Mouse (Mus musculus) embryo, embryonic 11.5 days (tissue): ENCODE data around the gene Cdk8.

Experiments
- DNase-seq: peaks from one replicate; pipeline ENCODE4 v3.0.0-alpha.2; 2012; ENCODE audit warnings: low read depth, low spot score

Gene Cdk8

DNA sequence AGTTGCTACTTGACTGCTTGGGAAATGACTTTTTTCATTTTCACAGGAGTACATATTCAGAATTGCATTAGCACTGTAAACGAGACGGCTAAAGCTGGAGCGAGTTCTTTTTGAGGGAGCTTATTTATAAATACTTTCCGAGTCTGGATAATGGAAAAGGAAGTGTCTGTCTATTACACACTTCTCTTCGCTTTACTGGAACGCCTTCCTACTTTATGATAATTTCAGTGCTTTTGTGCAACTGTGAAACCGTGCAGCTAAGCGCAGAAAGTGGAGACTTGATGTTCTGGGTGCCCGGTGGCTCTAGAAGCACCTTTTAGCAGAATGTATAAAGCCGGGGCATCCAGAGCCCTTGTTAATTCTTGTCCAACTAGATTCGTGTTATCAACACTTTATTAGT is 1.8 kb downstream of the Cdk8 start:
- DNase-seq: no peak

DNA sequence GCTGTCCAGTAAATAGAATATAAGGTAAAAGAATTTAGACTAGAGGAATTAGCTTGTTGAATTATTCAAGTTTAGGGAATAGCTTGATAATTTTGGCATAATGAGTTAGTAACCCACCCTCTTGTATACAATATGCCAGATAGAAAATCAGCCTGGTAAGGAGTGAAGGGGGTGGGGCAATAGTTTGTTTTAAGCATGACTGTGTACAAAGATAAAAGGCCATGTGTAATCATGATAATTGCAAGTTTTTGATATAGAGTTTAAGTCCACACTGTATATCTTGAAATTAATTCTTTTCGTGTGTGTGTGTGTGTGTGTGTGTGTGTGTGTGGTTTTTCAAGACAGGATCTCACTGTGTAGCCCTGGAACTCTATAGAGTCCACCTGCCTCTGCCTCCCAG is 3.3 kb downstream of the Cdk8 start:
- DNase-seq: no peak

DNA sequence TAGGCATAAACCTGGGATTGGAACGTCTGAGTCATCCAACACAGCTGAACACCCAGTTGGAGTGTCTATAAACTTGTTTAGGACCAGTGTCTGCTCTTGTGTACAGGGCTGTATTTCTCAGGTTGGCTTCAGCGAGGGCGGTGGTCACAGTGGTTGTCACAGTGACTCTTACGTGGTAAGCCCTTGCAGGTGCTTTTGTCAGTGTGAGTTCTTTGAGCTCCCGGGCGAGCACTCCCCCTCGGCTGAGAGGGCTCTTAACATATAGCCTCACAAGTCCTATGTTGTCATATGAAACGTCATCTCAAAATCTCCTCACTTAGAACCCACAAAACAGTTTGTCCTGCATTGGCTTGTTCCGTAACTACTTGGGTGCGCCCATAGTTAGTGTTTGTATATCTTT is 7.2 kb downstream of the Cdk8 start:
- no peak for DNase-seq

DNA sequence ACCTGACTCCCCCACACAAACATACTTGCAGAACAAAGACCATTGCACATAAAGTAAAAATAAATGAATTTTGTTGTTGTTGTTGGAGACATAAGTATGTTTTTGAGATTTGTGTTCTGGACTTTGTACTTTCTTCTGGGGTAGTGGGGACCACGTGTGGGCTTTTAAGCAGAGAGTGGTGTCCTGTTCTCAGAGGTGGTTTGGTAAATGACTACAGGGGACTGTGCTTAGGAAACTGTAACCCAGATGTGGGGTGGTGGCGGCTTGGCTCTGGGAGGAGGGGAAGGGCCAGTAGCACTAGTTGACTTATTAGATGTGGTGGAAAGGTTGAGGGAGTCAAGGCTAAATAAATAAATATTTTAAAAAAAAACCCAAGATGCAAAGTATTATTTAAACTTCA is 9.7 kb downstream of the Cdk8 start:
- no peak for DNase-seq

DNA sequence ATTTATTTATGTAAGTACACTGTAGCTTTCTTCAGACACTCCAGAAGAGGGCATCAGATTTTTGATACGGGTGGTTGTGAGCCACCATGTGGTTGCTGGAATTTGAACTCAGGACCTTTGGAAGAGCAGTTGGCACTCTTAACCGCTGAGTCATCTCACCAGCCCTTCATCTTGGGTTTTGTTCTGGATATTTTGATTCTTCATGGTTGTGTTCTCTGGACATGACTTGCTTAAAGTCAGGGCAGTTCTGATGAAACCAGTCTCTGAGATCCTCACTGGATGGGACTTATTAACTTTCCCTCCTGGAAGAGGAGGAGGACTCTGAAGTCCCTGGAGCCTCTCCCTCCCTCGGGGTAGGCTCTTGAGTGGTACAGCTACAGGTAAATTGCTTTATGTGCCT is 10.2 kb downstream of the Cdk8 start:
- no peak for DNase-seq

DNA sequence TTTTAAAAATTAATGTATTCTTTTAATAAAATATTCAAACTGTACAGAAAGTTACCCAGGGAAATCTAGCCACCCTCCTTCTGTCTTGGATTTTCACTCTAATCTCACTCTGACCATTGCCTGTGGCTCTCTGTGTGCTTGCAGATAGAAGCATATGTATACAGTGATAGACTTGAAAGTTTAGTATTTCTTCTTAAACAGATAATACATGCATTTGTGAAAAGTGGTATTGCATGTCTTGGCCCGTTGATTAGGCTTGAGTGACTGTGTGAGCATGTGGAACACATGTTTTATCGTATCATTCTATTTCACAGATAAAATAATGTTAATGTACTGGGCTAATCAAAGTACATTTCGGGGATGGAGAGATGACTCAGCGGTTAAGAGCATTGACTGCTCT is 14.2 kb downstream of the Cdk8 start:
- no peak for DNase-seq

DNA sequence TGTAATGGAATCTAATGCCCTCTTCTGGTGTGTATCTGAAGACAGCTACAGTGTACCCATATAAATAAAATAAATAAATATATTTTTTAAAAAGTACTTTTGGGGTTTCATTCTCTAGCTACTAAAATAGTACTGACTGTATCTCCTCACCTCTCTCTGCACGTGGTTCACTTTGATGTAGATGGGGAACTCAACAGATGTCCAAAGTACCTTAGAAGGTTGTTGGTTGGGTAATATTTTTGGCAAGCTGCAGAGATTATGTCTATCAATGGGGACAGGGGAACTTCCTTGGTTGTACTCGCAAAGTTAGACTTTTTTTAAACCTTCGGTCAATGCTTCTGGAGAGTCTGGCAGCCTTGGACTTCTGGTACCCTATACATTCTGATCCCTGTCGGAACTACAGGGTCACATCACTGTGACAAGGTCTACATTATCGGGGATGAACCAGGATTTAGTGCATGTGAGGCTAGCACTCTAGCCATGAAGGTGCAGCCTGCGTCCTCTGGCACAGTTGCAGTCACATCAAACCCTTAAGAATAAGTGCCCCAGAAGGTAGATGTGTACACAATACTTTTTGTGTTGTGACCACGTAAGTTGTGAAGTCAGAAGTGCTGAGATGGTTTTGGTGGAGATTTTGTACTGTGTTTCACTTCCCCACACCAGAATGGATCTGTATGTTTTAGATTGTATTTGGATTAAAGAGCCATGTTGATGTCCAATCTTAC is 14.8 kb downstream of the Cdk8 start:
- DNase-seq: no peak

DNA sequence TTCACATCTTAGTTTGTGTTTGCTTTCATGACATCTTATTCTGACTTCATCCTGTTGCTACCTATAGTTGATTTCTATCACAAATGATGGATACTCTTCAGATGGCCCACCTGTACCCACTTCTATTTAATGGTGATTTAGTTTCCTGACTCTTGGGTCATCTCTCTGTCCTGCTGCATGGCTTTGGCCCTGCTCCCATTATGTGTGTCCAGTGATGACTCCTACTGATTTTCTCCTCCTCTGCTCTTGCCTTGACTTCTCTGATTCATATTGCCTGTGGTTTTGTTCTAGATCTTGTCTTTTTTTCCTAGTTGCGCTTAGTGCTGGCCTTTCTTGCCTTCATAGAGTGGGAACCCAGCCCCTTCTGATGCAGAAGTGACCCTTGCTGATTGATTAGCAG is 15.4 kb downstream of the Cdk8 start:
- no peak for DNase-seq

DNA sequence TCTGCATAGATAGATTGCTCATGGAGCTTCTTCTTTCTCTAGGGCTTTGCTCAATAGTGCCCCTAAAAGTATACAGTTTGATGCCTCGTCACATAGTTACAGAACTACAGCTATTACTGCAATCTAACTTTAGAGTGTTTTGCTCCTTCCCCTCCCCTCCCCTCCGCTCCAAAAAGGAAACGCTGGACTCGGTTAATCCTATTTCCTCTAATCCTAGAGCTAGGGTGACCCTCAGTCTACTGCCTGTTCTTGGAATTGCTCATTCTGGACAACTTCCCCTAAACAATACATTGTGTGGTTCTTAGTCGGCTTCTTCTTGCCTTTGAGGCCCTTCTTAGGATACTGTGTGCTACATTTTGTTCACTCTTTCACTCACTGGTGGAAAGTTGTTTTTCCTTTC is 16.7 kb downstream of the Cdk8 start:
- DNase-seq: no peak

DNA sequence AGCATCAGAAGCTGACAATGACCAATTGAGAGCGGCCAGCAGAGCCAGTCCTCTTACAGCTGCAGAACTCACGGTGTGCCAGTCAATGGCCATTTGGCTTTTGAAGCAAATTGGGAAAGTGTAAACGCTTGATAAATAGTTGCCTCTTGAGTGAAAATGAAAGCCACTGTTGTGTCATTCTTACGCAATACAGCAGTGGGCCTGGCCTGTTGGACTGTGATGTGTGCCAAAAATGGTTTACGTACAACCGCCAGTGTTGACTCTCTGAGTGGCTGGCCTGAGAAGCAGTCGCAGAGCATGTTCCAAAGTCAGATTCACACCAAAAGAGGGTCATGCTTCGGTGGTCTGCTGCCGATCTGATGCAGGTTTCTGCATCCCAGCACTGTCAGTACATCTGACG is 17.7 kb downstream of the Cdk8 start:
- no peak for DNase-seq

DNA sequence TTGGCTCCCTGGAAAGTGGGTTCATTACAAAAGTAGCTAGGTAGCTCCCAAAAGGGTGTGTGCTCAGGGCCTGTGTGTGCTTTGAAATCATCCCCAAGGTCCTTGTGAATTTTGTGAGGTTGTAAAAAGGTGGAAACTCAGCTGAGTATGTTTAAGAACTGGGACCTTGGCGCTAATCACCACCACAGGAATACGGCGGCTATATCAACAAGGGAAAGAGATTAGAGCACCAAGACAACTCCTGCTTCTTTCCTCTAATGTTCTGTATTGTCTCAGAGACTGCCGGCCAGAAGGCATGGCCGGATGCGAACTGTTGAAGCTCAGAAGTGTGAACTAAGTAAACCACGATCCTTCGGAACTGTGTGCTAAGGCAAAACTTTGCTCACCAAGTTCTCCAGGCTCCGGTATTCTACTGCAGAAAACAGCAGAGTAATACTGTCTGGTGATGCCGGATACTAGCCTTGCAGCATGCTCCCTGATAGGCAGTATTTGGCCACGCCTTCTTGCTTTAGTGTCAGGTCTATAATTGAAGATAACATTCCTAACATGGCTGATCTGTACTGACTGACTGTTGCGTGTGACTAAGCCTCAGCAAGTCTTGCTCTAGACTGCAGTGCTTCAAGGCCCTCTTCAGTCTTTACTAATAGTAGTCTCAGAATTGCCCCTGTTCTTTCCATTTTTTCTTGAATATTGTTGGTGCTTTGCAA is 19.5 kb downstream of the Cdk8 start:
- no peak for DNase-seq

DNA sequence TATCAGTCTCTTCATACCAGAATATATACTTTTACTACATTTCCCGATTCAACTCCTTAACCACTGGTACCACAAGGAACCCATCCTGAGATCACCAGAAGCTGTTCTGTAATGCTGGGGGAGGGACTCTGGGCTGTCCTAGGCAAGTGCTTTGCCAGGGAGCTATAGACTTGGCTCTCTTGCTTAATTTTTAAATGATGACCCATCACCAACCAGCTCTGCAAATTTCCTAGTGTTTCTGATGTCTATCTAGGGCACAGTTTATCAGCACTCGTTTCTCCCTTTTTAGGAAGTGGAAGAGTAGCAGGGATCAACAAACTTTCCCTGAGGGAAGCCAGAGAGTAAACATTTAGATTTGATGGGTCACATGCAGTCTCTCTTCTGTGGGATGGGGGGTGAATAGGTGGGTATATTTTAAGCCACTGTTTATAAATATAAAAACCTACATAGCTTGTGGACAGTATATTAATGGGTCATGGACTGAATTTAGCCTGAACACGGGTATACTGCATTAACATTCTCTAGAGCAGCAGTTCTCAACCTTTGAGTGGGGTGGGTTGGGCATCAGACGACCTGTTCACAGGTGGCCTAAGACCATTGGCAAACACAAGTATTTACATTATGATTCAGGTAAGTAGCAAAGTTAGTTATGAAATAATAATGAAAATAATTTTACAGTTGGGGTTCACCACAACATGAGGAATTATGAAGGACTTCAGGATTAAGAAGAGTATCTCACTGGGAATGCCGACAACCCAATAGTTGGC is 20.8 kb downstream of the Cdk8 start:
- DNase-seq: no peak

DNA sequence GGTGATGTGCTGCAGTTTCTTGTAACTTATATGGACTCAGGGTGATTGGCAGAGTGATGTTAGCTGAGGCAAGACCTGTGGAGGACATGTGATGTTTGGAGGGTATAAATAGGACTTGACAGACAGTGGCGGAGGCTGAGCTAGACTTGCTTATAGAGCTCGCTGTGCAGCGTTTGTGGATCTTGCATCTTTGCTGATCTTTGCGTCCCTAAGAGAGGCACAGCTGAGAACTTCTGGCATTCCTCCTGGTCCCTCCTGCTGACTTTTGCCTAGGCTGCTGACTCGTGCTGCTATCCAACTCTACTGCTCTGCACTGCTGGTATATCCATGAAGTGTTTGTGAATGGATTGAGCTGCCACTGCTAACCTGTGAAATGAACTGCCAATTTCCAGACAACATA is 22.6 kb downstream of the Cdk8 start:
- DNase-seq: no peak

DNA sequence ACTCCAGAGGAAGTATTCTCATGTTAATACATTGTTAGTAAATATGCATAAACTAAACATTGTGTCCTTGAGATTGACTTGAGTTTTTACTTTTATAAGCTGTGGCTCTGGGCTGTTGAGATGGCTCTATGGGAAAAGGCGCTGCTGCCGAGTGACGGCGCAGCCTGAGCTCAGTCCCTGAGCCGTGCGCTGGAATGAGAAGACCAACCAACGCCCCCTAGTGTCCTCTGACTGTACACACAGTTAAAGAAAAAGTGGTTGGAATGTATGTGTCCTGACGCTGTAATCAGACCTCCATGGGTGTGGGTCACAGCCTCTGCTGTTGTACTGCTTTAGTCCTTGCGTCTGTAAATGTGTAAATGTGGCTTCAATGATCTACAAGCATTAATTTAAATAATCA is 29.0 kb downstream of the Cdk8 start:
- no peak for DNase-seq

DNA sequence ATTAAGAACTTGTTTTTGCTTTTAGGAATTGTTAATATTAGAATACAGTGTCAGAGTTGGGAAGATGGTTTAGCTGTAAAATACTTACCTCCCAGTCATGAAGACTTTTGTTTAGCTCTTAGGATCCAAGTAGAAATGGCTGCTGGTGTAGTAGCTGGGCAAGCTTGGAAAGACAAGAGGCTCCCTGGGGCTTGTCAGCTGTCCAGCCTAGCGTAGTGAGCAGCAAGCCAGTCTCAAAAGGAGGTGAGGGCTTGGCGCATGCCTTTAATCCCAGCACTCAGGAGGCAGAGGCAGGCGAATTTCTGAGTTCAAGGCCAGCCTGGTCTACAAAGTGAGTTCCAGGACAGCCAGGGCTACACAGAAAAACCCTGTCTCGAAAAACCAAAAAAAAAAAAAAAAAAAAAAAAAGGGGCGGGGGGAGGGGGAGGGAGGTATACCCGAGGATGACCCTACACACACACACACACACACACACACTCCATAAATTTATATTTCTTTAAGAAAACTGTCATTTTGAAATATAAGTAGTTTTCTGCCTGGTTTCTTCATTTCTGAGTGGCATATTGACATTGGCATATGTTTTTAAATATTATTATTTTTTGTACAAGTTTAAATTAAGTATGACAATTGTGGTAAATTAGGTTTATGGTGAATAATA is 35.0 kb downstream of the Cdk8 start:
- no peak for DNase-seq

DNA sequence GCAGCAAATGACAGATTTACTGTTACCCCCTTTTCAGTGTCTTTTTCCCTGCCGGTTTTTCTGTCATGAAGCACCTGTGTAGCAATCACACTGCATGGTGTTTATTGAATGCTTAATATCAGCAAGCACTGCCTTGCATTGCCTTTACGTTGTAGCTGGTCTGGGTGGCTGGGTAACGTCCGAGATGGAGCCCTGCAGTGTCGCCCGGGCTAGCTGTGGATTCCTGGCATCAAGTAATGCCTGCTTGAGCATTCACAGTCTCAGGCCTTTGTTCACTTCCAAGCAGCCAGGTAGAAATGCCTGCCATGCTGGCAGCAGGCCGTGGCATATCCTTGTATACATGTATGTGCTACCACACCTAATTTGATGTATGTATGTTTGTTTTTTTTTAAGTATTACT is 36.7 kb downstream of the Cdk8 start:
- DNase-seq: no peak

DNA sequence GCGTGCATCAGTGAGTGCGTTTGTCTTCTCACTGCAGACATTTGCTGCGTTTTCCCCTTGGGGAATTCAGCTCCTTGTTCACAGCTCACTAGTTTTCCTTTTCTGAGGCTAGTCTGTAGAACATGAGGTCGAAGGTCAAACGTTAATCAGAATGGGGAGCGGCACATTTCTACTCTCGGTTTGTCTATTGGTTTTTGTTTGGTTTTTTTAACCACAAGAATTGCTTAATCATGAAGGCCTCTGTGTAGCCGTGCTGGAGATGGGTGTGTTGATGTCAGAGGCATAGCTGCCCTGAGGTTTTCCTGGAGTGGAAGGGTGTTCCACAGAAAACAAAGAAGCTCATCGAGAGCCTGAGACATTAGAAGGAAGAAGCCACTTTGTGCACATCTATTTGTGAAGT is 39.6 kb downstream of the Cdk8 start:
- DNase-seq: no peak

DNA sequence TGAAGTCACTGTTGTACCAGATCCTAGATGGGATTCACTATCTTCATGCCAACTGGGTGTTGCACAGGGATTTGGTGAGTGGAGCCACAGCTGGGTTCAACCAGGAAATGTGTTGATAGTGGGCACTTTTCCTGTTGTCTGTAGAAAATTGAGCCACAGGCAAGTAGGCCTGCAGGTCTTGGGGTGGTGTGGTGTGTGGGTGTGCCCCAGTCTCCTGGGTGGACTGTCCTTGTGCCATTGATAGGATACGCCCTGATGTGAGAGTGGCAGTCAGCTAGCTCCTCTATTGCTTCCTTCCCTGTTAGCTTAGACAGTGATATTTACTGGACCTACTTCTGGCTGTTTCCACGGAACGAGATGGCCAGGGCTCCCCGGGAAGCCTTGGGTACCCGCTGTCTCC is 40.6 kb downstream of the Cdk8 start:
- DNase-seq: no peak

DNA sequence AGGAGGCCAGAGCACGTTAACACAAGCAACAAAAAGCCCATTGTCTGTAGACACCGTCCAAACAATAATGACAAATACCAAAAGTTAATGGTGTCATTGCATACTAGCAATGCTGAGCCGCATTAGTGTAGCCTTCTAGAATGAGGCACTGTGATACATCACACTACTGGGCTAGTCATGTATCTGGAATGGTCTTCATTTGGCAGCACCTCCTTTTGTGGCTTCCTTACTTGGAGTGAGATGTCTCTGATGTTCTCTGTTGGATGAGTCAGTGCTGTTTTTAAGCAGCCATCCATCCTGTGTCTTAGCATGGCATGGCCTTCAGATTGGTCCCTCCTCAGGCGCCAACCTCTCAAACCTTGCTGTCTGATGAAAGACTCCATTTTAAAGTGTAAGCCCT is 42.1 kb downstream of the Cdk8 start:
- DNase-seq: no peak

DNA sequence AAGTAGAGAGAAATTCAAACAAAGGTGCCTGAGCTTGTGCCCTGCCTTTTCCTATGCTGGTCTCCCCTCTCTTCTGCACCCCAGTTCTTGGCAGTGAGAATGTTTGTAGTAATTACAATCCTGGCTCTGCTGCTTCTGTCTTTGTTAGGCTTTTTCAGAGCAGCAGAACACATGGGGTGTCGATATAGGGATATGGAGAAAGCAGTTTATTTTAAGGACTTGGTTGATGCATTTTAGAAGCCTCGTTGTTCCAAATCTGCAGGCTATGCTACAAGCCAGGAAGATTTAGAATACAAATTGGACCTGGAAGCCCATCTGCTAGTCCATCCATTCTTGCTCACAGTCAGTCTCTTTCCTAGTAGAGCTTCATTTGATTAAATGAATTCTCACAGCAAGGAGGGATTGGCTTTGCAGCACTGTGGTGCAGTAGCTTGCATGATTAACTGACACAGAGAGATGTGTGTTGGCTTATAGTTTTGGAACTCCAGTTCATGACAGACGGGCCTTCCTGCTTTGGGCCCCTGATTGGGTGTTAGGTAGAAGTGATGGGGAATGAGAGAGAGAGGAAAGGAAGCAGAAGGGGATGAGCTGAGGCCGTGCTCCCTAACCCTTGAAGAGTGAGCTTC is 43.5 kb downstream of the Cdk8 start:
- no peak for DNase-seq

DNA sequence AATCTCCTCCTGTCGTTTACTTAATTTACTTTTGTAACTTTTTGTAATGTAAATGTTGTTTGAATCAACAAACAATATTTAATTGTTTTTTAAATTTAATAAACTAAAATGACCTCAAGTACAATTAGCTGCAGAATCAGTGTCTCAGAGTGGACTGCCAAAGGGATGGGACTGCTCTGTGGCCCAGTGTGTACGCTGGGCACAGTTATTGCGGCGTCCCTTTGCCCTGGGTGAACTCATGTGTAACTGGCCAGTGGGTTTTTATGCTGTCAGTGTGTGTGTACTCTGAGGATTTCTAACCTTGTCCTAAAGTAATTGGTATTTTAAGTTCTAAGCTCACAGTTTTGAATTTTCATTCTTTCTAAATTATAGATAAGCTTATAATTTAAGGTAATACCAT is 46.5 kb downstream of the Cdk8 start:
- DNase-seq: no peak

DNA sequence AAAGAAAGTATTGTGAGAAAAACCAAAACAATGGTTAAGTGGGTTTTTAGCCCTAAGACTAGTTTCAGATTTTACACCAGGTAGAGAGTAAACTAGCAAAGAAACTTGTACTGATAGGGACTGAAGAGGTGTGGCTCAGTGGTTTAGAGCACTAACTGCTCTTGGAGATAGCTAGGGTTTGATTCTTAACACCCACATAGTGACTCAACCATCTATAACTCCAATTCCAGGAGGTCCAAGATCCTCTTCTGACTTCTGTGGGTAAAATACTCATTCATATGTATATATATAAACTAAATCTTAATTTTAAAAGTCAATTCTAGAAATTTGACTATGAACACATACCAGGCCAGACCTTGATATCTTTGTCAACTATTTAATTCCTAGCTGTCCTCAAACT is 49.0 kb downstream of the Cdk8 start:
- no peak for DNase-seq
